Mouse (Mus musculus) heart, embryonic 13.5 days (tissue): ENCODE measurements around the gene Eed. TPM values are rescaled to one million over a fixed set of nuclear protein-coding genes. Genes with fewer than 3 reads are reported as not detected.

Experiments
- ATAC-seq: fragments of 200-750 bp; cut with Nextera tagmentation; 2 replicates; pipeline ENCODE4 v1.8.0; 2017; ENCODE audit warnings: moderate TSS enrichment; ENCODE audit not compliant: insufficient number of reproducible peaks, low FRiP score, low TSS enrichment; ENCODE audit errors: extremely low read depth
- H3K27ac ChIP-seq: fragments of 300-500 bp; sonication (generic); replicated peaks from 2 replicates; pipeline ENCODE4 v1.5.1; 2015; ENCODE audit warnings: moderate library complexity, mild to moderate bottlenecking, inconsistent platforms
- H3K27me3 ChIP-seq: fragments of 300-500 bp; sonication (generic); replicated peaks from 2 replicates; pipeline ENCODE4 v1.6.1; 2015; ENCODE audit warnings: mild to moderate bottlenecking, inconsistent platforms
- H3K36me3 ChIP-seq: fragments of 300-500 bp; sonication (generic); 2 replicates; pipeline ENCODE4 v1.6.1; 2015; ENCODE audit warnings: mild to moderate bottlenecking, inconsistent platforms
- H3K4me1 ChIP-seq: fragments of 300-500 bp; sonication (generic); 2 replicates; pipeline ENCODE4 v1.6.1; 2015; ENCODE audit warnings: inconsistent platforms
- H3K4me2 ChIP-seq: fragments of 300-500 bp; sonication (generic); 2 replicates; pipeline ENCODE4 v1.6.1; 2015; ENCODE audit warnings: inconsistent platforms, mild to moderate bottlenecking, moderate library complexity
- H3K4me3 ChIP-seq: fragments of 300-500 bp; sonication (generic); 2 replicates; pipeline ENCODE4 v1.5.1; 2015; ENCODE audit warnings: moderate library complexity, mild to moderate bottlenecking, inconsistent platforms
- H3K9ac ChIP-seq: fragments of 300-500 bp; sonication (generic); 2 replicates; pipeline ENCODE4 v1.6.1; 2015; ENCODE audit warnings: inconsistent platforms, mild to moderate bottlenecking, moderate library complexity
- H3K9me3 ChIP-seq: fragments of 300-500 bp; sonication (generic); 2 replicates; pipeline ENCODE4 v1.6.1; 2016; ENCODE audit warnings: inconsistent platforms
- WGBS: fragments of 180-500 bp; shearing (Covaris S2); methylation state at CpG from one replicate; pipeline ENCODE4 v1.1.7; 2015; ENCODE audit warnings: mixed read lengths; 5-methylcytosine and 5-hydroxymethylcytosine counted together
- polyA plus RNA-seq: library from polyadenylated mRNA; unstranded; fragments of >200 nt; fragmentation: Nextera tagmentation; extraction: Ambion mirVana; gene quantifications from 2 replicates; pipeline ENCODE4 v1.2.1, GENCODE M21; 2015

Gene Eed
- polyA plus RNA-seq, 1 experiment from 2014 or later: 42.0 TPM

- Histone ChIP-seq H3K4me2 (no peak overlapping the region), H3K9me3 (no peaks in the 10 kb centered on the region)
- ATAC-seq: no peak
These were observed 72.8 kb downstream of the Eed start for GRCm38 (mm10) chr7:89907950-89908349.

More at GRCm38 (mm10) chr7:89907950-89908349, 72.8 kb downstream of the Eed start:
- Histone ChIP-seq H3K27ac (no peak overlapping the region), H3K4me3 (no peak overlapping the region), H3K4me1 (peaks cover 8% of the 10 kb centered on the region; the same call in 1 of the 2 replicates), H3K27me3 (no peaks in the 10 kb centered on the region), H3K9ac (no peak overlapping the region), H3K36me3 (no peaks in the 10 kb centered on the region)
- WGBS: 15% methylated on average over 8 of the region's 8 CpGs

Other genes with a start within 250 kb of the Eed start
- gene Ccdc81, start 77.4 kb downstream of the Eed start, polyA plus RNA-seq: not detected in 2 replicates
- gene Hikeshi, start 39.8 kb downstream of the Eed start, polyA plus RNA-seq: 90.0 and 111 TPM in 2 replicates
- gene Picalm, start 149.2 kb upstream of the Eed start, polyA plus RNA-seq: 29.1 and 31.0 TPM in 2 replicates